Mouse (Mus musculus): ENCODE results near the gene Zfp568. TPM values are rescaled to one million over a fixed set of nuclear protein-coding genes. Genes with fewer than 3 reads are reported as not detected.

The Zfp568 gene
- polyA plus RNA-seq, 1 experiment: 11.0 TPM

DNA sequence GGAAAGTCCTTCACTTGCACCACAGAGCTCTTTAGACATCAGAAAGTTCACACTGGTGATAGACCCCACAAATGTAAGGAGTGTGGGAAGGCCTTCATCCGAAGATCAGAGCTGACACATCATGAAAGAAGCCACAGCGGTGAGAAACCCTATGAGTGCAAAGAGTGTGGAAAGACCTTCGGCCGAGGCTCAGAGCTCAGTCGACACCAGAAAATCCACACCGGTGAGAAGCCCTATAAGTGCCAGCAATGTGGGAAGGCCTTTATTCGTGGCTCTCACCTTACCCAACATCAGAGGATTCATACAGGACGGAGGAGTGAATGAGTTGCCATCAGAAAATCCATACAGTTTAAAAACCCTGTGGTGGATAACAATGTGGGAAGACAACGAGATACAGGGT lies 39.6 kb downstream of the Zfp568 start:
- TF ChIP-seq MYOG (IDR thresholded peaks at IDR 0.05; ENCODE audit: control insufficient read depth, extremely low read depth, insufficient read length) (no peak), FOSL1 (IDR thresholded peaks at IDR 0.05; ENCODE audit: insufficient read depth, low read length, poor library complexity, severe bottlenecking) (no peak), MAX (IDR thresholded peaks at IDR 0.05) (no peak), MYOD1 (IDR thresholded peaks at IDR 0.05; ENCODE audit: control insufficient read depth, insufficient read length, low read depth) (no peak), CEBPB (IDR thresholded peaks at IDR 0.05; ENCODE audit: low read depth) (no peak), USF1 (IDR thresholded peaks at IDR 0.05; ENCODE audit: low read depth) (no peak), CTCF (IDR thresholded peaks at IDR 0.05; ENCODE audit: control insufficient read depth, insufficient read depth, insufficient read length) (no peak)
- Histone ChIP-seq H3K79me2 (ENCODE audit: control insufficient read depth, insufficient read depth) (no peaks in the 10 kb centered on the region), H3K27me3 (ENCODE audit: control insufficient read depth, insufficient read depth, insufficient read length) (no peaks in the 10 kb centered on the region), H3ac (ENCODE audit: control insufficient read depth, insufficient read length, low read depth) (no peak overlapping the region), H3K4me3 (ENCODE audit: insufficient read depth, poor library complexity, severe bottlenecking) (no peak overlapping the region), H3K36me3 (ENCODE audit: control insufficient read depth, insufficient read depth) (peaks cover 72% of the 10 kb centered on the region), H3K79me3 (ENCODE audit: low read depth) (peaks cover 2% of the 10 kb centered on the region)

- Histone ChIP-seq H3K4me3 (ENCODE audit: insufficient read depth, poor library complexity, severe bottlenecking) (no peak overlapping the region), H3K27me3 (ENCODE audit: control insufficient read depth, insufficient read depth, insufficient read length) (no peaks in the 10 kb centered on the region), H3ac (ENCODE audit: control insufficient read depth, insufficient read length, low read depth) (no peak overlapping the region), H3K36me3 (ENCODE audit: control insufficient read depth, insufficient read depth) (peaks cover 67% of the 10 kb centered on the region), H3K79me2 (ENCODE audit: control insufficient read depth, insufficient read depth) (no peaks in the 10 kb centered on the region), H3K79me3 (ENCODE audit: low read depth) (peaks cover 2% of the 10 kb centered on the region)
- no peak for TF ChIP-seq FOSL1 (IDR thresholded peaks at IDR 0.05; ENCODE audit: insufficient read depth, low read length, poor library complexity, severe bottlenecking)
- no peak for TF ChIP-seq CEBPB (IDR thresholded peaks at IDR 0.05; ENCODE audit: low read depth)
Observed at GRCm38 (mm10) chr7:30023800-30024199, 40.0 kb downstream of the Zfp568 start.

- Histone ChIP-seq H3K79me3 (ENCODE audit: low read depth) (peaks cover 2% of the 10 kb centered on the region), H3K27me3 (ENCODE audit: control insufficient read depth, insufficient read depth, insufficient read length) (no peaks in the 10 kb centered on the region), H3K79me2 (ENCODE audit: control insufficient read depth, insufficient read depth) (no peaks in the 10 kb centered on the region), H3ac (ENCODE audit: control insufficient read depth, insufficient read length, low read depth) (no peak overlapping the region), H3K36me3 (ENCODE audit: control insufficient read depth, insufficient read depth) (peaks cover 56% of the 10 kb centered on the region), H3K4me3 (ENCODE audit: insufficient read depth, poor library complexity, severe bottlenecking) (no peak overlapping the region)
- TF ChIP-seq CEBPB (IDR thresholded peaks at IDR 0.05; ENCODE audit: low read depth): no peak
- no peak for TF ChIP-seq USF1 (IDR thresholded peaks at IDR 0.05; ENCODE audit: low read depth)
- no peak for TF ChIP-seq FOSL1 (IDR thresholded peaks at IDR 0.05; ENCODE audit: insufficient read depth, low read length, poor library complexity, severe bottlenecking)
- TF ChIP-seq MYOG (IDR thresholded peaks at IDR 0.05; ENCODE audit: control insufficient read depth, extremely low read depth, insufficient read length): no peak
- no peak for TF ChIP-seq MYOD1 (IDR thresholded peaks at IDR 0.05; ENCODE audit: control insufficient read depth, insufficient read length, low read depth)
- no peak for TF ChIP-seq CTCF (IDR thresholded peaks at IDR 0.05; ENCODE audit: control insufficient read depth, insufficient read depth, insufficient read length)
Observed at GRCm38 (mm10) chr7:30025358-30025757, 41.6 kb downstream of the Zfp568 start.

- H3K4me3 ChIP-seq (ENCODE audit: insufficient read depth, poor library complexity, severe bottlenecking): no peak overlapping the region
- no peak overlapping the region for H3ac ChIP-seq (ENCODE audit: control insufficient read depth, insufficient read length, low read depth)
- H3K79me2 ChIP-seq (ENCODE audit: control insufficient read depth, insufficient read depth): no peaks in the 10 kb centered on the region
- no peaks in the 10 kb centered on the region for H3K27me3 ChIP-seq (ENCODE audit: control insufficient read depth, insufficient read depth, insufficient read length)
- peaks cover 2% of the 10 kb centered on the region for H3K79me3 ChIP-seq (ENCODE audit: low read depth)
- TF ChIP-seq MYOG (IDR thresholded peaks at IDR 0.05; ENCODE audit: control insufficient read depth, extremely low read depth, insufficient read length): no peak
- no peak for TF ChIP-seq MAX (IDR thresholded peaks at IDR 0.05)
- TF ChIP-seq CEBPB (IDR thresholded peaks at IDR 0.05; ENCODE audit: low read depth): no peak
- TF ChIP-seq CTCF (IDR thresholded peaks at IDR 0.05; ENCODE audit: control insufficient read depth, insufficient read depth, insufficient read length): no peak
- TF ChIP-seq FOSL1 (IDR thresholded peaks at IDR 0.05; ENCODE audit: insufficient read depth, low read length, poor library complexity, severe bottlenecking): no peak
- no peak for TF ChIP-seq MYOD1 (IDR thresholded peaks at IDR 0.05; ENCODE audit: control insufficient read depth, insufficient read length, low read depth)
- H3K36me3 ChIP-seq (ENCODE audit: control insufficient read depth, insufficient read depth): peaks cover 47% of the 10 kb centered on the region
Observed at GRCm38 (mm10) chr7:30027331-30027730, 43.6 kb downstream of the Zfp568 start.

- TF ChIP-seq CTCF (IDR thresholded peaks at IDR 0.05; ENCODE audit: control insufficient read depth, insufficient read depth, insufficient read length) (no peak), MAX (IDR thresholded peaks at IDR 0.05) (no peak), CEBPB (IDR thresholded peaks at IDR 0.05; ENCODE audit: low read depth) (no peak), FOSL1 (IDR thresholded peaks at IDR 0.05; ENCODE audit: insufficient read depth, low read length, poor library complexity, severe bottlenecking) (no peak), USF1 (IDR thresholded peaks at IDR 0.05; ENCODE audit: low read depth) (no peak), MYOG (IDR thresholded peaks at IDR 0.05; ENCODE audit: control insufficient read depth, extremely low read depth, insufficient read length) (no peak), MYOD1 (IDR thresholded peaks at IDR 0.05; ENCODE audit: control insufficient read depth, insufficient read length, low read depth) (no peak)
- Histone ChIP-seq H3K79me2 (ENCODE audit: control insufficient read depth, insufficient read depth) (no peaks in the 10 kb centered on the region), H3K79me3 (ENCODE audit: low read depth) (peaks cover 2% of the 10 kb centered on the region), H3ac (ENCODE audit: control insufficient read depth, insufficient read length, low read depth) (no peak overlapping the region), H3K27me3 (ENCODE audit: control insufficient read depth, insufficient read depth, insufficient read length) (no peaks in the 10 kb centered on the region), H3K4me3 (ENCODE audit: insufficient read depth, poor library complexity, severe bottlenecking) (no peak overlapping the region), H3K36me3 (ENCODE audit: control insufficient read depth, insufficient read depth) (peaks cover 34% of the 10 kb centered on the region)
Observed at GRCm38 (mm10) chr7:30028572-30028971, 44.8 kb downstream of the Zfp568 start.

DNA sequence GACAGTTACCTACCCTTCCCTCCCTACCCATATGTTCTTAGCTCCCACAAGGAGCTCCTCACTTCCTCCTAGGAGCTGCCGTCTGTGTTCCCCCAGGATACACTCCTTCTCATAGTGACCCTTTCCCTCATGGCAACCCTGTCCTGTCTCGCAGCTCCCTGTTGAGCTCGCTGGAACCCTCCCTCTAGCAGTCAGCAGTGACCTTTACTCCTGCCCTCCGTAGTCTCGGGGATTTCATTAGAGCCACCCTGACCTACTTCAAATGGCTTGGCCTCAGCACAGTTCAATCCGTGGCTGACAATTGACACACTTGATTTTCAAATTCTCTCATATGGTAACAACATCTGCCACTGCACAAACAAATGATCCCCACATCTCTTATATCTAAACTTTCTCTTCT lies 46.9 kb downstream of the Zfp568 start:
- H3ac ChIP-seq (ENCODE audit: control insufficient read depth, insufficient read length, low read depth): no peak overlapping the region
- no peaks in the 10 kb centered on the region for H3K27me3 ChIP-seq (ENCODE audit: control insufficient read depth, insufficient read depth, insufficient read length)
- no peaks in the 10 kb centered on the region for H3K79me2 ChIP-seq (ENCODE audit: control insufficient read depth, insufficient read depth)
- H3K36me3 ChIP-seq (ENCODE audit: control insufficient read depth, insufficient read depth): peaks cover 17% of the 10 kb centered on the region
- no peak overlapping the region for H3K4me3 ChIP-seq (ENCODE audit: insufficient read depth, poor library complexity, severe bottlenecking)
- no peaks in the 10 kb centered on the region for H3K79me3 ChIP-seq (ENCODE audit: low read depth)
- no peak for TF ChIP-seq FOSL1 (IDR thresholded peaks at IDR 0.05; ENCODE audit: insufficient read depth, low read length, poor library complexity, severe bottlenecking)
- no peak for TF ChIP-seq MYOD1 (IDR thresholded peaks at IDR 0.05; ENCODE audit: control insufficient read depth, insufficient read length, low read depth)
- TF ChIP-seq MYOG (IDR thresholded peaks at IDR 0.05; ENCODE audit: control insufficient read depth, extremely low read depth, insufficient read length): no peak
- no peak for TF ChIP-seq CEBPB (IDR thresholded peaks at IDR 0.05; ENCODE audit: low read depth)
- no peak for TF ChIP-seq MAX (IDR thresholded peaks at IDR 0.05)
- no peak for TF ChIP-seq USF1 (IDR thresholded peaks at IDR 0.05; ENCODE audit: low read depth)
- no peak for TF ChIP-seq CTCF (IDR thresholded peaks at IDR 0.05; ENCODE audit: control insufficient read depth, insufficient read depth, insufficient read length)
